Mouse (Mus musculus) liver, adult 2 months (tissue): Measurements from ENCODE around the gene Efna4.

Experiments used
- CTCF ChIP-seq: fragments of 200-500 bp; IDR thresholded peaks from 2 replicates; pipeline ENCODE4 v1.5.1; 2011; ENCODE audit warnings: low read depth, low read length, control low read depth
- POLR2A ChIP-seq: fragments of 200-500 bp; IDR thresholded peaks from 2 replicates; pipeline ENCODE4 v1.6.1; 2011; ENCODE audit warnings: low read length, control low read depth; ENCODE audit not compliant: insufficient read depth; ENCODE audit errors: extremely low read depth

DNA sequence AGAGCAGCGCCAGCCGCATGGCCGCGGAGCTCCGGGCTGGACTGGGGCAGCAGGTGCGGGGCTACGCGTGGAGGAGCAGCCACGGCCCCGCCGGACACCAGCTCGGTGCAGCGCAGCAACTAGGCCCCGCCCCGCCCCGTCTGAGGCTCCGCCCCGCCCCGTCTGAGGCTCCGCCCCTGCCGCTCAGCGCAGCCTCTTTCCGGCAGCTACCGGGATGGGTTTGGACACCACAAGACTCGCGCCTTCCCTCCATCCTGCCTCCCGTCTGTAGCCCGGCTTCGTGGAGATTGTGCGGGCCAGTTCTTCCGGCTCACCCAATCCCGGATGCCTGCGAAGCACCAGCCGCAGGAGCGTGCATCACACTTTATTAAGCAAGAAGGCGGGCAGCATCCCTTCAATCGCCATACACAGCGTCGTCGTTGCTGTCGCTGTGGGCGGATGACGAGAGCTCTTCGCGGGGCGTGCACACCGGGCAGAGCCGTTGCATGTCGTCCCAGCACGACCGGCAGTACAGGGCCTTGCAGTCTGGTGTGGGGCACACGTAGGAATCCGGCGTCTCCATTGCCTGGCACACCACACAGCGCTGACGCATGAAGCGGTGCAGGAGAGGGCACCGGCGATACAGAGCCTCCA is 12.2 kb upstream of the Efna4 start, which contains the start of gene Adam15:
- TF ChIP-seq POLR2A = no peak
- TF ChIP-seq CTCF = no peak
